Mouse (Mus musculus): ENCODE measurements around the gene Gtf2h3.
"Not testable (repeated sequence)": the region's sequence is repeated elsewhere in the genome, so short reads cannot be mapped to it uniquely, and the experiment has no call there.

Gene Gtf2h3

GRCm38 (mm10) chr5:124571068-124571467 is 7.9 kb upstream of the Gtf2h3 start:
- peak; percentile 29 for DNase-seq (ENCODE audit: low spot score)

DNA sequence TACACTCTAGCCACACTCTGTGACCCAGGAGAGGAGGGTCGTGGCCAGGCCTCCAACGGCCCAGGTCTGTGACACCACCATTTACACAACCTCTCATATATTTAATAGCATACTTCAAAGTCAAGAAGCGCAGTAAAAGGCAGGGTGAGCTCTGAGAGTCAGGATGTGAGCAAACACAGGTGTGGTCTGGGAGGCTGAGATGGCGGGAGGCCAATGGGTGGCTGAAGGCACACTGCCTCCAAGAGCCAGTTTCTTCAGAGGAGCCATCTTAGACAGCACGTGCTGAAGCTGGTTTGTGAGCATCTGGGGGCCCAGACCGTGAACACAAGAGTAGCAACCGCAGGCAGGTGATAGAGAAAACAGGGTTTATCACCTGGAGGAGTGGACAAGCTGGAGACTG is 3.5 kb upstream of the Gtf2h3 start:
- DNase-seq (ENCODE audit: low spot score) = no peak

DNA sequence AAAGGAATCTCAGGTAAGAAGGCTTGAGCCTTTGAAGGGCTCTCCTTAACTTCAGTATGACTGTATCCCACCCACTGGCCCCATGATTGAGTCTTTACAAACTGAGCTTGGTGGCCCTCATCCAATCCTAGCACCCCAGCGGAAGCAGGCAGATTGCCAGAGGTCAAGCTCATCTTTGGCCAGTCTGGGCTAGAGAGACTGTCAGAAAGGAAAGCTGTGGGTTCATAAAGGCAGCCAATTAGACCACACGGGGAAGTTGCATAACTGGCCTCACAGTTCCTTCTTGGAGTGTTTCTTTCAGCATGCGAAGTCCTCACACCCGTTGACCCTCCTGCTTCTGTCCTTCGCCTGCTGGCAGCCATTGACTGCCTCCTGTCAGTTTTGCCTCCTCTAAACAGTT is 3.6 kb downstream of the Gtf2h3 start:
- no peak for DNase-seq (ENCODE audit: low spot score)

GRCm38 (mm10) chr5:124592768-124593167 is 13.8 kb downstream of the Gtf2h3 start:
- DNase-seq (ENCODE audit: low spot score) = no peak

DNA sequence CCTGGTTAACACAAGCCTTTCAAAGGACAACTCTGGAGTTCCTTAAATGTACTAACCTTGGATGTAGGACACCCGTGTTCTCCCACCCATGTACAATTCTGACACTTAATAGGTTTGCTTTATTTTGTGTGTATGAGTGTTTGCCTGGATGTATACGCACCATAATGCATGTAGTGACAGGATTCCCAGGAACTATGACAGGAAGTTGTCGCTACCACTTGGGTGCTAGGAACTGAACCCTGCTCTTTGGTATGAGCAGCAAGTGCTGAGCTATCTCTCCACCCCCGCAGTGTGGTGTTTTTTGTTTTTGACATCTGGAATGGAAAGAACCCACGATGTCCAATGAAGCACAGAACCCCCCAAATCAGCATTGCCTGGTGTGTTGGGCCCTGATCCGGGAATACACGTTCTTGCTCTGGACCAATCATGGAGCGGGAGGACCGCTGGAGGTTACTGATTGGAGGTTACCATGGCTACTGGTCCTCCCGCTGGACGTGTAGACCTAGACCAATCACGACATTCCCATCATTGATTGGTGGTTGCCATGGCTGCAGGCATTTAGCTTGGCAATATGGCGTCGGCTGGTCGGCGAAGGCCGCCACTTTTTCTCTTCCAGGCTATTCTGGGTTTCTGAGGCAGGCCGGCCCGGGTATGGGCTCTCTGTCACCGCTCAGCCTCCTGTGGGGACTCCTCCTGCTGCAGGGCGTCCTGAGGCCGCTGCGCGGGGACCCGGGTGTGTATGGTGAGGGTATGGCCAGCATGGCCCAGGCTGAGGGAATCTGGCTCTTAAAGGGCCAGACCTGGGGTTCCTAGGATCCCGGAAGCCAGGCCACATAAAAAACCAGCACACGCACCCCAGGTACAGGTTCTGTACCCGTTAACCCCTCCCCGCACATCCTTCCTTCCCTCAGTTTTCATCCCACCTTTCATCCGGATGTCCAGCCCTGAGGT is 19.6 kb downstream of the Gtf2h3 start:
- DNase-seq (ENCODE audit: low spot score) = peak; percentile 94

DNA sequence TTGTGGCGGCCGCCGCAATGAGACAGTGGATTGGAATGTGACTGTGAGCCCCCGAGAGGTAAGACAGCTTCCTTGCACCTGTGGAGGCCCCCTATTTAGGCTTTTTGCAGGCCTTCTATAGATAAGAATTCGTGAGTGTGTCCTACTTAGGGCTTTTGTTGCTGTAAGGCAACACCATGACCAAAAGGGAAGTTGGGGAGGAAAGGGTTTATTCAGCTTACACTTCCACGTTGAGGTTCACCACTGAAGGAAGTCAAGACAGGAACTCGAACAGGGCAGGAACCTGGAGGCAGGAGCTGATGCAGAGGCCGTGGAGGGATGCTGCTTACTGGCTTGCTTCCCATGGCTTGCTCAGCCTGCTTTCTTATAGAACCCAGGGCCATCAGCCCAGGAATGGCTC is 20.8 kb downstream of the Gtf2h3 start:
- not testable (repeated sequence) for DNase-seq (ENCODE audit: low spot score)

GRCm38 (mm10) chr5:124602349-124602748 is 23.4 kb downstream of the Gtf2h3 start:
- DNase-seq (ENCODE audit: low spot score) = peak; percentile 30

- no peak for DNase-seq (ENCODE audit: low spot score)
These were observed 25.4 kb downstream of the Gtf2h3 start for GRCm38 (mm10) chr5:124604296-124604695.

DNA sequence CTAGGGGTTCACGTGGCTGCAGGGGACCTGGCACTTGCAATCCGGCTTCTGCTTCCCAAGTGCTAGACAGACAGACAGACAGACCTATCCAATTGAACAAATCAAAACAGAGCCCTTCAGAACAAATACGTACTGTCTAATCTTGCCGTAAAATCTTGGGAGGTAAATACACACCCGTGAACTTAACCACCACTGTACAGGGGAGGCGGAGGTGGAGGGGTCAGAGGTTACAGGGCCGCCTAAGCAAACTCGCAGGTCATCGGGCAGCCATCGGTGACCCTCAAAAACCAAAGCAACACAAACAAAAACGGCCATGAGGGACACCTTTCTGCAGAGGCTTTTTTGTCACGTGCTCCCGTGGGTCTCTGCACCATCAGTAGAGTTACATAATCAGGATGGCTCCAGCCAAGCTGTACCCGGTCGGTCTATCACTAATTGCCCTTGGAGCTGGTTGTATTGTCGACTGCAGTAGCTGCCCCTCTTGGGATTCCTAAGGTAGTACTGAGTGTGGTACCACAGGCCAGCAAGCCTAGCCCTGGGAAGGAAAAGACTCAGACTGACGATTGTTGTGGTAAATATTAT is 26.2 kb downstream of the Gtf2h3 start:
- no peak for DNase-seq (ENCODE audit: low spot score)

GRCm38 (mm10) chr5:124610965-124611364 is 32.0 kb downstream of the Gtf2h3 start:
- DNase-seq (ENCODE audit: low spot score) = no peak

DNA sequence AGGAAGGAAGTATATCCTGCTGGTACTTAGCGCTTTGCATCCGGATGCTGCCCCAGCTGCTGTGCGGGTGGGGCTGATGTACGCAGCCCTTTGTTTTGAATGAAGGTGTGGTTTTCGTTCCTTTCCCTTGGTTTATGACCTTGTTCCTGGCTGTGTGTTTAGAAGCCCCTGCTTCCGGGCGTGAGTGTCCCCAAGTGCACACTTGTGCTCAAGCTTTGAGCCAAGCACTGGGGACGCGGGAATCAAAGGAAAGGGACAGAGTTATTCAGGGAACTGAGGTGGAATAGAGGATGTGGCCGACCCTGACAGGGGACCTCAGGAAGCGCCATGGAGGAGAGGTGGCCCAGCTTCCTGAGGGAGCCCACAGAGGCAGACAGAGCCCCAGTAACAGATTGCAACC is 35.8 kb downstream of the Gtf2h3 start:
- no peak for DNase-seq (ENCODE audit: low spot score)

GRCm38 (mm10) chr5:124618711-124619110 is 39.8 kb downstream of the Gtf2h3 start:
- no peak for DNase-seq (ENCODE audit: low spot score)

DNA sequence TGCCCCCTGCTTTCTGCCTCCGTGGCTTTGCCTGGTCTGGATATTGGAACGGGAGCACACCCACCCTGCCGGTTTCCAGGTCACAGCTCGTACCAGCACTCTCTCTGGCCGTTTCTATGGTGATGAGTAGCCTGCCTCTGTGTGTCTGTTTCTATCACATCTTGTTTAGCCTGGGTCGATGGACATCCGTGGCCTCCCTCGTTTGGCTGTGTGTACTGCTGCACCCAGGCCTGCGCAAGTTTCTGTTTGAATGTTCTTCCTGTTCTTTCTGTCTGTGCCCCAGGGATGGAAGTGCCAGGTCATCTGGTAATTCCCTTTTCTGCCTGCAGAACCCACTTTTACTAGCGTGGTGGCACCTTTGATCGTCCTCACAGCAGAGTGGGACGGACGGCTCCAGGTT is 42.4 kb downstream of the Gtf2h3 start:
- DNase-seq (ENCODE audit: low spot score) = no peak

DNA sequence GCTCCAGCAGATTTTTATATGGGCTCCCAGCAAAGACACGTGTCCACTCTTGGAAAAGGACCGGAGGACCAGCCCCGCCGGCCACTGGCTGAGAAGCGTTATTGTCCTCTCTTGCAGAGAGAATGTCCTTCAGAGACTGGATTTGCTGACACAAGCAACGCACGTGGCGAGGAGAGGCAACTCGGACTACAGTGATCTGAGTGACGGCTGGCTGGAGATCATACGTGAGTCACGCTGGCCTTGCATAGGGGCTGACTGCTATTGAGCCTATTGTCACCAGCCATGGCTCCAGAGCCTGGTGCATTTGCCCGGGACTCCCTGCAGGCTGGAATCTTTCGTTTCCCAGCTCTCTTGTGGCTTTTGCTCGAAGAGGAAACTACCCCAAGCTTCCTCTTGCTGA is 44.0 kb downstream of the Gtf2h3 start:
- DNase-seq (ENCODE audit: low spot score) = no peak

GRCm38 (mm10) chr5:124624291-124624690 is 45.4 kb downstream of the Gtf2h3 start:
- no peak for DNase-seq (ENCODE audit: low spot score)

DNA sequence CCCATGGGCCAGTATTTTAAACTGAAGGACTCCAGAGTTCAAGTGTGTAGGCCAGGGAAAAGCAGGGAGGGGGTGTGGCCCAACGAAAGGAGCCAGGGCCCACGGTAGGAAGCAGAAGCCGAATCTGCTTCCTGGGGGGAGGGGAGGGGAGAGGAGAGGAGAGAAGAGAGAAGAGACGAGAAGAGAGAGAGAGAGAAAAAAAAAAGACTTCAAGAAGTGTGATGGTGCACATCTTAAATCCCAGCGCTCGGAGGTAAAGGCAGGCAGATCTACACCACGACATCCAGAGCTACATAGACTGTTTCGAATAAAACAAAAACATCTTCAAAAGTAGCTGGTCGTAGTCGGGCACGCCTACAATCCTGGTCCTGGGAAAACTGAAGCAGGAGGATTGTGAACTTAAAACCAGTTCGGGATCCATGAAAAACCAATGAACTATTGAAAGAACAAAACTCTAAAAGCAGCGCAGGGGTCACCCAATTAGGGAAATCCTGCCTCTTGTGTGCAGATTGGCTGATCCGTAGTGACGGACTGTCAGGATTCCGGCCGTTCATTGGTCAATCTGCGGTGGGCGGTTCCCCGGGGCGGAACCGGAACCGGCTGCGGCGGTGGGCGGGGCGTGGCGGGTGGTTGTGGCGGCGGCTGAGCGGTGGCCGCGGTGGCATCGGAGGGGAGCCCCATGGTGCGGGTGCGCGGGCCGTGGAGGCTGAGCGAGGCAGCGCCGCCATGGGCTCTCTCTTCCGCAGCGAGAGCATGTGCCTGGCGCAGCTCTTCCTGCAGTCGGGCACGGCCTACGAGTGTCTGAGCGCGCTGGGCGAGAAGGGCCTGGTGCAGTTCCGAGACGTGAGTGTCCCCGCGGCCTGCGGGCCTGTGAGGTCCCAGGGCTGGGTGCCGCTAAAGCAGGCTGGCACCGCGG is 49.8 kb downstream of the Gtf2h3 start, which contains the start of gene Atp6v0a2:
TSS of gene Atp6v0a2 (plus strand) at position 129 of the 916 bp plus-strand sequence.
- peak; percentile 75 for DNase-seq (ENCODE audit: low spot score)

GRCm38 (mm10) chr5:124629641-124630040 is 50.7 kb downstream of the Gtf2h3 start:
- DNase-seq (ENCODE audit: low spot score) = no peak

- no peak for DNase-seq (ENCODE audit: low spot score)
These were observed 52.7 kb downstream of the Gtf2h3 start for GRCm38 (mm10) chr5:124631685-124632084.

DNA sequence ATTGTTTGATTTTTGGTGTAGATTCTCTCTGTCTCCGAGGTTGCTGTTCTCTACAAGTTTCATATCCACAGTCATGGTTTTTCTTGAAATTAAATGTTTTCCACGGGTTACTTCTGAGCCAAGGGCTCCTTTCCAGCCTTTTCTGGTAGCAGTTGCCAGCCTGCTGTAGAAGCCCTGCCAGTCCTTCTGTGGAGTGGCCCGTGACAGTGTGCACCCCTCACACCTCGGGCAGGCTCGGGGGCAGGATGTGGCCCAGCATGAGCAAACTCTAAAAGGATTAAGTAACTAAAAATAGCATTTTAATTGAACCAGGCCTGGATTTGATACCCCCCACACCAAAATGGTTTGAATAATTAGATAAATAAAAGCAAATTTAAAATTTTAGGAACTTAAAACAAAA is 53.5 kb downstream of the Gtf2h3 start:
- no peak for DNase-seq (ENCODE audit: low spot score)

DNA sequence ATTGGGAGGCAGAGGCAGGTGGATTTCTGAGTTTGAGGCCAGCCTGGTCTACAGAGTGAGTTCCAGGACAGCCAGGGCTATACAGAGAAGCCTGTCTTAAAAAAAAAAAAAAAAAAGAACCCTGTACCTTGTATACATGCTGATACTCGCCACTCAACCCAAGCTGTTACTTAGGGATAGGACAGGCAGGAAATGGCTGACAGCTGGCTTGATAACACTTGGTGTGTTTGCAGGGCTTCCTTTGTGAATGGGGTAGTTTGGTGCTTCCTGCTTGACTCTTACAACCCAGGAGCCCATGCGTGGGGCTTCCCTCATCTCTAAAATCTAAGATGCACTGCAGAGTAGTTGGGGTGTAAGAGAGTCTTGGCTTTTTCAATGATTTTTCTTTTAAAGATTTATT is 54.5 kb downstream of the Gtf2h3 start:
- DNase-seq (ENCODE audit: low spot score) = no peak

- not testable (repeated sequence) for DNase-seq (ENCODE audit: low spot score)
These were observed 56.1 kb downstream of the Gtf2h3 start for GRCm38 (mm10) chr5:124635068-124635467.

DNA sequence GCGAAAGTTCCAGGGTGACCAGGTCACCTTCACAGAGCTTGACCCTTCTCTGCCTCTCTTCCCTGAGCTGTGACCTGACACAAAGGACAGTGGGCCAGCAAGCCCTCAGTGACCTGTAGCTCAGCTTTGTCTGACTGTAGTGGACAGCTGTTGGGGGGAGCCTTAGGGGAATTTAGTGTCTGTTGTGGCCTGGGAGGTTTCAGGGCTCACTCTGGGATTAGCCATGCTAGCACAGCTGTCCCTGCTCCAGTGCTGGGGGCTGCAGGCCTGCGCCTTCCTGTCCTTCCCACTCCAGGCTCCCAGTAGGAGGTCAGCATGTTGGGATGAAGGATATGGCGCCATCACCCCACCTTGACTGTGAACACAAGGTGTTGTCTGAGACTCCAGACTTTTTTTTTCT is 57.2 kb downstream of the Gtf2h3 start:
- no peak for DNase-seq (ENCODE audit: low spot score)

All from layer of hippocampus, adult 9-10 months (tissue).